Mouse (Mus musculus): ENCODE data around the gene Sp3. TPM values are rescaled to one million over a fixed set of nuclear protein-coding genes. Genes with fewer than 3 reads are reported as not detected.

Sp3 gene
- polyA plus RNA-seq, 1 experiment from 2014 or later: 67.3 TPM

DNA sequence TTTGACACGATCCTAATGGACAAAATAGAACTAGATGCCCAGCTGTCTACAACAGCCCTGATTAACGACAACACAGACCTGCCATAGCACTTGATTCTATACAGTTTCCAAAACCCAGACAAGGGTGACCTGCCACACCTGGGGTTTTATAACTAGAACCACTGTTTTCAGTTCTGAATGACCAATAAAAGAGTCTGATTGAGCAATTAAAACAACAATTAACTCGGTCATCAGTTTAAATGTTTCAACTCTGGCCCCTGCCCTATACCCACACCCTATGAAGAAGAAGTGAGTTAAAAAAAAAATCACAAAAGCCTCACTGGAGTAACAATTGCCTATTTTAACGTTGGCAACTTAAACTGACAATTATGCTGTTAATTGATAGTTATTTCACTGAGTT lies 64.1 kb downstream of the Sp3 start:
- H3K9ac ChIP-seq (ENCODE audit: low read length): no peak overlapping the region
- H3K4me3 ChIP-seq (ENCODE audit: low read depth, low read length): no peak overlapping the region
- DNase-seq (ENCODE audit: low spot score): no peak
- no peak overlapping the region for H3K4me2 ChIP-seq (ENCODE audit: low read depth)
- WGBS: 37% methylated on average over 4 of the region's 4 CpGs
- no peaks in the 10 kb centered on the region for H3K36me3 ChIP-seq (ENCODE audit: control insufficient read depth, insufficient read depth, low read length)
- H3K4me1 ChIP-seq (ENCODE audit: control insufficient read depth, insufficient read depth, low read length): no peaks in the 10 kb centered on the region
- no peak overlapping the region for H3K27ac ChIP-seq (ENCODE audit: low read depth, low read length)
- ATAC-seq (ENCODE audit: insufficient read depth, low FRiP score, low TSS enrichment): no peak
- no peaks in the 10 kb centered on the region for H3K27me3 ChIP-seq (ENCODE audit: control insufficient read depth, insufficient read depth, low read length)
- no peaks in the 10 kb centered on the region for H3K9me3 ChIP-seq (ENCODE audit: control insufficient read depth, low read length)

DNA sequence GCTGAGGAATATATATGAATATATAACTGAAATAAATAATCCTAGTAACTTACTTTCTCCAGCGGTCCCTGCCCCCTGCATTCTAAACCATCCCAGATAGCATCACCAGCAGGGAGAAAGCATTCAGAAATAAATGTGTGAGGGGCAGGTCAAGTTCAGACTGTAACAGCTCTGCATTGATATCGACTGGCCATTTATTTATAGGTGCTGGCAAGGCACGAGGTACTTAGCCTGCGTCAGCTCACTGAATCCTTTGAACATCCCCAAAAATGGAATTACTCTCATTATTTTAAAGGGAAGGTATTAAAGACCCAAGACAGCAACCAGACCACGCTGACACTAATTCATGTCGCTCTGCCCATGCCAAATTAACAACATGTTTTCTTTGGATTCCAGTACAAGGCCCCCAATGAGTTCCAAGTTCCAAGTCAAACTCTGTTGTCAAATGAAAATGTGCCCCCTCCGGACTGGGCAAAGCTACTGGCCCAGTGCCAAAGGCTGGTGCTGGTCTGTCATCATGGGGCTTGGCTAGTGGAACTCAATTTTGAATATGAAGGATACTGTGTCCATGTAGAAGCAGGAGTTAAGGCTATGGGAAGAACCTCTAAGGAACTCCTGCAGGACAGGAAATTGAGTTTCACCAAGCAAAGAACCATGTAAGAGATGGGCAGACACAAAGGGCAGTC lies 64.9 kb downstream of the Sp3 start:
- DNase-seq (ENCODE audit: low spot score): no peak
- Histone ChIP-seq H3K27ac (ENCODE audit: low read depth, low read length) (no peak overlapping the region), H3K4me3 (ENCODE audit: low read depth, low read length) (no peak overlapping the region), H3K9ac (ENCODE audit: low read length) (no peak overlapping the region), H3K4me2 (ENCODE audit: low read depth) (no peak overlapping the region), H3K9me3 (ENCODE audit: control insufficient read depth, low read length) (no peaks in the 10 kb centered on the region), H3K36me3 (ENCODE audit: control insufficient read depth, insufficient read depth, low read length) (no peaks in the 10 kb centered on the region), H3K27me3 (ENCODE audit: control insufficient read depth, insufficient read depth, low read length) (no peaks in the 10 kb centered on the region), H3K4me1 (ENCODE audit: control insufficient read depth, insufficient read depth, low read length) (no peaks in the 10 kb centered on the region)
- 93% methylated on average over 7 of the region's 7 CpGs for WGBS
- ATAC-seq (ENCODE audit: insufficient read depth, low FRiP score, low TSS enrichment): no peak

DNA sequence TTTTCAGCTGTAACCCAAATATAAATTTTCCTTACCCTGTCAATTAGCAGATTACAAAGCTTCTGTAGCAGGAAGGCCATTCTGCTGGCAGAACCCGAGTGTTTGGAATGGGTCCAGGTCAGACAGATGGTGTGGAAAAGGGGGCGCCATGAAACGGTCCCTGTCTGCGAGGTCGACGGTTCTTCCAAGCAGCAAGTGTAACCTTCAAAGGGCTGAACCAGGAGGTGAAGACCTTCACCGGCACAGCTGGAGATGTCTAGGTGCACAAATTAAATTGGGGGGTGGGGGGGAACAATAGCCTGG lies 66.8 kb downstream of the Sp3 start:
- Histone ChIP-seq H3K36me3 (ENCODE audit: control insufficient read depth, insufficient read depth, low read length) (no peaks in the 10 kb centered on the region), H3K4me1 (ENCODE audit: control insufficient read depth, insufficient read depth, low read length) (no peaks in the 10 kb centered on the region), H3K27me3 (ENCODE audit: control insufficient read depth, insufficient read depth, low read length) (no peaks in the 10 kb centered on the region), H3K4me3 (ENCODE audit: low read depth, low read length) (no peak overlapping the region), H3K9me3 (ENCODE audit: control insufficient read depth, low read length) (no peaks in the 10 kb centered on the region), H3K4me2 (ENCODE audit: low read depth) (no peak overlapping the region), H3K9ac (ENCODE audit: low read length) (no peak overlapping the region), H3K27ac (ENCODE audit: low read depth, low read length) (no peak overlapping the region)
- ATAC-seq (ENCODE audit: insufficient read depth, low FRiP score, low TSS enrichment) (no peak), DNase-seq (ENCODE audit: low spot score) (no peak)
- WGBS: 79% methylated on average over 7 of the region's 7 CpGs

DNA sequence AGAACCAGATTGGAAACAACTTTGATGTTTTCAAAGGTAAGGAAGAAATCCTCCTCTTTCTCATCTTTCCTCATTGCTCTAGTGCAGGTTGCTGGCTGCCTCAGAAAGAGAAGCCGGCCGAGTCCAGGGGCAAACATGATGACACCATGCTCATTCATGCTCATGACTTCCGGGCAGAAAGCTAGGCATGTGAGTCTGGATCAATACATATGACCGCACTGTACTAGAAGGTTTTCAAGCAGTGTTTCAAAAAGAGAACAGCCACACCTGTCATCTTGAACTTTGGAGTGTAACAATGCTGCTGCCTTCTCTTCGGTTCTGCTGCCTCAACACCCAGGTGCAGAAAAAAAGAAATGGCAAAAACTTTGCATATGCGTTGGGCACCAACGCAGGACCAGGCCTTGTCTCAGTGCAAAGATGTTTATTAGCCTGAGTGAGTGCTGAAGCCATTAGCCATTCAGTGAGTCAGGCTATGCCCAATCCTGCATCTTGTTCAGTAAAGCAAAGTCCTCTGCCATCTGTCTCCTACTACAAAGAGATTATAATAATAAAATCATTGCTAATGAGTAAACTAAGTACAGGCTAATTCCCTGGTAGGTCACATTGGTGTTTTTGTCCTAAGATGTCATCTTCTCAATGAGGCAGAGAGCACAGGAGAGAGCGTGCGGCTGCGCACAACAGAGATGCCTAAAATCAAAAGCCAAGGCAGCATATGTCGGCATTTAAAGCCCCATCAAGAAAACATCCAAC lies 67.4 kb downstream of the Sp3 start:
- no peak overlapping the region for H3K27ac ChIP-seq (ENCODE audit: low read depth, low read length)
- no peak for DNase-seq (ENCODE audit: low spot score)

DNA sequence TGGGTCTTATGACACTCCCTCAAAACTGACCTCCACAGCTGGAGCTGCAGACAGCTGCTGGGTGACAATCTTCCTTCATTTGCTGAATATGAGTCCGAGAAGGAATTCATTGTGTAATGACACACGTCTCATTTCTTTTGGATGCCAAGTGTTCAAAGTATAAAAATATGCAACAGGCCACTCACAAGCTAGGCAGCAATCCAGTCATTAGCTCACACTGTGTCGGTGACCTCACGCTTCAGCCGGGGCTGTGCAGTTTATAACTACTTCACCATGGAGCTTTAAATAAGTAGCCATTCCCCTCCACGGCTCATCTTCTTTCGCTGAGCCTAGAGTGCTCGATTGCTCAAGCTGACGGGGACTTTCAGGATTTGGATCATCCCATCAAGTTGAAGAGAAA lies 68.7 kb downstream of the Sp3 start:
- 85% methylated on average over 9 of the region's 9 CpGs for WGBS

More for the DNA sequence above, 67.4 kb downstream of the Sp3 start:
- Histone ChIP-seq H3K27me3 (ENCODE audit: control insufficient read depth, insufficient read depth, low read length) (no peaks in the 10 kb centered on the region), H3K4me1 (ENCODE audit: control insufficient read depth, insufficient read depth, low read length) (no peaks in the 10 kb centered on the region), H3K36me3 (ENCODE audit: control insufficient read depth, insufficient read depth, low read length) (no peaks in the 10 kb centered on the region), H3K4me3 (ENCODE audit: low read depth, low read length) (no peak overlapping the region), H3K4me2 (ENCODE audit: low read depth) (no peak overlapping the region), H3K9me3 (ENCODE audit: control insufficient read depth, low read length) (no peaks in the 10 kb centered on the region), H3K9ac (ENCODE audit: low read length) (no peak overlapping the region)
- no peak for ATAC-seq (ENCODE audit: insufficient read depth, low FRiP score, low TSS enrichment)
- WGBS: 90% methylated on average over 11 of the region's 11 CpGs

DNA sequence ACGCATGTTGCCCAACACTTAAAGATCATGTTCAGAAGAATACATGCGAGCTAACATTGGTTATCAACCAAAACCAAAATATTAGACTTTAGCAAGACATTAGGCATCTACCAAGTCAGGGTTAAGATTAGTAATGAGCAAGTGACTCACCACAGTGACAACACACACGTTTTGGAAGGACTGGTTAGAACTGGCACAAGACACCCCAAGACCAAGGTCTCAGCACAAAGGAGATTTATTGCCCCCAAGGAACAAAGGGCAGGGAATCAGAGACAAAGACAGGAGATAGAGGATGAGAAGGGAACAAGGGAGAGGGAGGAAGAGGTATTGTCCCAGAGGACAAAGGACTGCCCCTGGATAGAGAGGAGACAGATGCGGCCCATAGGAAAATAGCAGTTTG lies 71.2 kb downstream of the Sp3 start:
- no peak overlapping the region for H3K9ac ChIP-seq (ENCODE audit: low read length)
- WGBS: 57% methylated on average over 4 of the region's 4 CpGs
- H3K4me2 ChIP-seq (ENCODE audit: low read depth): no peak overlapping the region
- H3K4me1 ChIP-seq (ENCODE audit: control insufficient read depth, insufficient read depth, low read length): 0 out of 2 replicates have a peak, but pooled peaks cover 2% of the 10 kb centered on the region
- ATAC-seq (ENCODE audit: insufficient read depth, low FRiP score, low TSS enrichment) (no peak), DNase-seq (ENCODE audit: low spot score) (no peak)
- no peak overlapping the region for H3K4me3 ChIP-seq (ENCODE audit: low read depth, low read length)
- no peaks in the 10 kb centered on the region for H3K9me3 ChIP-seq (ENCODE audit: control insufficient read depth, low read length)
- no peaks in the 10 kb centered on the region for H3K36me3 ChIP-seq (ENCODE audit: control insufficient read depth, insufficient read depth, low read length)
- no peaks in the 10 kb centered on the region for H3K27me3 ChIP-seq (ENCODE audit: control insufficient read depth, insufficient read depth, low read length)
- H3K27ac ChIP-seq (ENCODE audit: low read depth, low read length): no peak overlapping the region

More for the DNA sequence above, 68.7 kb downstream of the Sp3 start:
- Histone ChIP-seq H3K4me1 (ENCODE audit: control insufficient read depth, insufficient read depth, low read length) (0 out of 2 replicates have a peak, but pooled peaks cover 2% of the 10 kb centered on the region), H3K36me3 (ENCODE audit: control insufficient read depth, insufficient read depth, low read length) (no peaks in the 10 kb centered on the region), H3K27me3 (ENCODE audit: control insufficient read depth, insufficient read depth, low read length) (no peaks in the 10 kb centered on the region), H3K9me3 (ENCODE audit: control insufficient read depth, low read length) (no peaks in the 10 kb centered on the region), H3K9ac (ENCODE audit: low read length) (no peak overlapping the region), H3K27ac (ENCODE audit: low read depth, low read length) (no peak overlapping the region), H3K4me3 (ENCODE audit: low read depth, low read length) (no peak overlapping the region), H3K4me2 (ENCODE audit: low read depth) (no peak overlapping the region)
- DNase-seq (ENCODE audit: low spot score) (no peak), ATAC-seq (ENCODE audit: insufficient read depth, low FRiP score, low TSS enrichment) (no peak)

DNA sequence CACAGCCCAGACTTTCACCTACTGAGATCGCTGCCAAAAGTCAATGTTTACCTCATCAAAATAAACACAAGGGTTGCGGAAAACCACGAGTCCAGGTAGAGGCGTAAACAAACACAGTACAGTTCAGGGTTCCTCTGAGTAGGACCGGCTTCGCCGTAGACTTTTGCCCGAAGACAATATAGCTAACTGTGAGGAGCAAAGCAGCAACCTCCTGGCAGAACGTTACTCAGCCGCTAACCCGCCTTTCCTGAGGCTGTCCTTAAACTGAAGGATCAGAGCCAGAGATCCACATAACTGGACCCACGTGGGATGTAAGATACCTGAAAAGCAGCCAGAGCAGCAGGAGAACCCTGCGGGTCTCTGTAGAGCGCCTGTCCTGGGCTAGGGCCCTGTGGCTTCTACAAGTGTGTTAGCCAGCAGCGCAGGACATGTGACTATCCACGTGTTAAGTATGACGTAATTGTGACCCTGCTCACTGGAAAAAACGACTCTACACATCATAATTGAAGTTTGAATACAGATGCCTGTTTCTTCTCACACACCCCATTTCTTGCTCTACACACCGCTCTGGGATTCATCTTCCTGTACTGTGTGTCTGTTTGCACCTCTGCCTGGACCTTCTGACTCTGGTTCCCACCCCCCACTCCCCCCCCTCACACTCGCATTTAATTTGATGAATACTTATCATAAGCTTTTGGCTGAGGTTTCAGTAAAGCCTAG lies 71.9 kb downstream of the Sp3 start:
- DNase-seq (ENCODE audit: low spot score) (no peak), ATAC-seq (ENCODE audit: insufficient read depth, low FRiP score, low TSS enrichment) (no peak)
- H3K36me3 ChIP-seq (ENCODE audit: control insufficient read depth, insufficient read depth, low read length): no peaks in the 10 kb centered on the region
- no peak overlapping the region for H3K4me2 ChIP-seq (ENCODE audit: low read depth)
- H3K27ac ChIP-seq (ENCODE audit: low read depth, low read length): no peak overlapping the region
- H3K27me3 ChIP-seq (ENCODE audit: control insufficient read depth, insufficient read depth, low read length): no peaks in the 10 kb centered on the region
- 0 out of 2 replicates have a peak, but pooled peaks cover 2% of the 10 kb centered on the region for H3K4me1 ChIP-seq (ENCODE audit: control insufficient read depth, insufficient read depth, low read length)
- H3K9ac ChIP-seq (ENCODE audit: low read length): no peak overlapping the region
- WGBS: 90% methylated on average over 20 of the region's 20 CpGs
- no peak overlapping the region for H3K4me3 ChIP-seq (ENCODE audit: low read depth, low read length)
- H3K9me3 ChIP-seq (ENCODE audit: control insufficient read depth, low read length): no peaks in the 10 kb centered on the region

DNA sequence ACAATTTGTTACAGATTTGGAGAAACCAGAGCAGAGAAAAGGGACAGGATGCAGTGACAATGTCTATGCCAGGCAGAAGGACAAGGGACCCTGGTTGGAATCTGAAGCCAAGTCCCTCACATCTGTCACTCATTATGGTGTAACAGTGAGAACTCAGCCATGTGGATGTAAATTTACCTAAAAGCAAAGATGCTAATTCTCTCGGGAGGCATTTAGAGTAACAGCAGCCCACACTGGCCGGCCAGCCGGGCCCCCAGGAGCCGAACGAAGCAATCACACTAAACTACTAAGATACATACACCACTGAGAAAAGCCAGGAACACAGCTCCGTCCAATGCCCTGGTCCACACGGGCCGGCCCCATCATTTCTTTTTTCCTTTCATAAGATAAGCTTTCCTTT lies 73.5 kb downstream of the Sp3 start:
- Histone ChIP-seq H3K27me3 (ENCODE audit: control insufficient read depth, insufficient read depth, low read length) (no peaks in the 10 kb centered on the region), H3K4me3 (ENCODE audit: low read depth, low read length) (no peak overlapping the region), H3K4me2 (ENCODE audit: low read depth) (no peak overlapping the region), H3K9ac (ENCODE audit: low read length) (no peak overlapping the region), H3K4me1 (ENCODE audit: control insufficient read depth, insufficient read depth, low read length) (0 out of 2 replicates have a peak, but pooled peaks cover 2% of the 10 kb centered on the region), H3K36me3 (ENCODE audit: control insufficient read depth, insufficient read depth, low read length) (no peaks in the 10 kb centered on the region), H3K27ac (ENCODE audit: low read depth, low read length) (no peak overlapping the region), H3K9me3 (ENCODE audit: control insufficient read depth, low read length) (no peaks in the 10 kb centered on the region)
- WGBS: 52% methylated on average over 8 of the region's 8 CpGs
- DNase-seq (ENCODE audit: low spot score) (no peak), ATAC-seq (ENCODE audit: insufficient read depth, low FRiP score, low TSS enrichment) (no peak)
